Mouse (Mus musculus): ENCODE measurements around the gene Erbb4.

GRCm38 (mm10) chr1:68839352-68839751, 268.5 kb downstream of the Erbb4 start:
- TF ChIP-seq CTCF (IDR thresholded peaks at IDR 0.05; ENCODE audit: extremely low read depth, insufficient read length, insufficient replicate concordance, low read depth, low read length) (no peak), POLR2A (IDR thresholded peaks at IDR 0.05; ENCODE audit: low read depth, low read length) (no peak)

All from small intestine, adult 2 months (tissue).